ENCODE assay signal across 9 mouse cellular contexts in the genomic region with DNA sequence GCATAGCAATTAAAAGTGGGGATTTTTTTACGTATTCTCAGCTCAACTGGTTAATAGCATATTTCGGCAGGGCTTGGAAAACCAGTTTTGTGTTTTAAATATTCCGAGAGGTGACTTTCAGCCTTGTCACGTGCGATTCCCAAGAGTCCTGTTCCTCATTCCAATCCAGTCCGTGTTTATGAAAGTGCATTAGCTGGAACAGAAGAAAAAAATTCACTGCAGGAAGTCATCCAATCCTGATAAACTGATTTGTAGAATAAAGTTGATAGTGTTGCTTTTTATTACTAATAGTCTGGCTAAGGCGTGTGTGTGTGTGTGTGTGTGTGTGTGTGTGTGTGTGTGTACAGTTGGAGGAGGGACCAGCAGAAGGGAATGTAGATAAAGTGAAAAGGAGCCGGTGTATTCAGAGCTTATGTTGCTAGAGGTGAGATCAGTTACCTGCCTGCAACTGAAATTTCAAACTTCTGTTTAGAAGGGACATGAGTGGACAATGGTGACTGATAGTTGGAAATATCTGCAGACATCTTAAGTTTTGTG. TPM values are rescaled to one million over a fixed set of nuclear protein-coding genes. Genes with fewer than 3 reads are reported as not detected.
A peak's percentile ranks its signal among the peaks of the same experiment; 100 is the strongest.
DNase-seq lines count a peak whose midpoint lies in the region; ATAC-seq and TF ChIP-seq lines count a peak whose summit lies in the region.
"Had no signal": no experiment of that assay in that cellular context is flagged by ENCODE, and none has a peak within 500 bp of the region (broad histone marks: within the 10 kb centered on the region; RNA-seq: fewer than 3 reads in every experiment).

A gene (plus strand): TSS at position 392 of the 537 bp plus-strand sequence.

- WGBS in limb, embryonic 14.5 days, result 48% methylated on average over 8 of the region's 8 CpGs
- WGBS in limb, embryonic 10.5 days, result 84% methylated on average over 8 of the region's 8 CpGs

- DNase-seq in limb, embryonic 14.5 days (ENCODE audit: low spot score), result peak; percentile 5
- DNase-seq in limb, embryonic 10.5 days (ENCODE audit: low spot score), result no peak
- no peak for DNase-seq in gastrocnemius, postnatal 14 days
- peak; percentile 4 to 42 for DNase-seq in kidney, adult 8-10 months
- DNase-seq in lung, postnatal 25 days (ENCODE audit: low spot score), result peak; percentile 3
- DNase-seq in right cerebral cortex, adult 18-20 months, result no peak
- DNase-seq in frontal cortex, postnatal 36 days (ENCODE audit: low spot score in 2 of 2), result no peak

- H3K36me3 ChIP-seq in limb, embryonic 14.5 days (ENCODE audit: control insufficient read depth, insufficient read depth, low read length), result no peaks in the 10 kb centered on the region
- H3K36me3 ChIP-seq in limb, embryonic 10.5 days, result no peaks in the 10 kb centered on the region
- H3K36me3 ChIP-seq: forebrain, embryonic 12.5 days had no signal

- intact Hi-C loops in gastrocnemius, postnatal 14 days (cut with DNase I; ENCODE audit: low total_unique reads), result no loop called here

- H3K9me3 ChIP-seq in limb, embryonic 14.5 days (ENCODE audit: control insufficient read depth, low read length), result no peaks in the 10 kb centered on the region
- H3K9me3 ChIP-seq in limb, embryonic 10.5 days (replicated peaks), result no peaks in the 10 kb centered on the region
- H3K9me3 ChIP-seq: forebrain, embryonic 12.5 days had no signal

- TF ChIP-seq POLR2A in limb, embryonic 14.5 days (IDR thresholded peaks at IDR 0.05; ENCODE audit: borderline replicate concordance, extremely low read depth, insufficient read depth, insufficient read length), result no peak

- H3K4me3 ChIP-seq in limb, embryonic 14.5 days (replicated peaks; ENCODE audit: low read length), result no peak within 1 kb of the TSS
- no peak within 1 kb of the TSS for H3K4me3 ChIP-seq in limb, embryonic 10.5 days
- H3K4me3 ChIP-seq: forebrain, embryonic 12.5 days had no signal

- H3K4me2 ChIP-seq in limb, embryonic 14.5 days (replicated peaks; ENCODE audit: low read depth, low read length, severe bottlenecking), result no peak within 1 kb of the TSS
- H3K4me2 ChIP-seq: forebrain, embryonic 12.5 days had no signal

- H3K27ac ChIP-seq in limb, embryonic 14.5 days (replicated peaks; ENCODE audit: low read depth, low read length), result no peak within 1 kb of the TSS
- no peak within 1 kb of the TSS for H3K27ac ChIP-seq in limb, embryonic 10.5 days
- H3K27ac ChIP-seq: forebrain, embryonic 12.5 days had no signal

- no peak for ATAC-seq in limb, embryonic 14.5 days (ENCODE audit: low FRiP score, low read depth)
- ATAC-seq in cerebellum, adult (ENCODE audit: insufficient number of reproducible peaks, low FRiP score, low TSS enrichment), result no peak

- no peaks in the 10 kb centered on the region for H3K27me3 ChIP-seq in limb, embryonic 14.5 days (ENCODE audit: control insufficient read depth, insufficient read depth, low read length)
- H3K27me3 ChIP-seq in limb, embryonic 10.5 days (ENCODE audit: low read depth, poor library complexity, severe bottlenecking), result peaks cover 57% of the 10 kb centered on the region
- H3K27me3 ChIP-seq: forebrain, embryonic 12.5 days had no signal

- H3K4me1 ChIP-seq in limb, embryonic 14.5 days (ENCODE audit: control insufficient read depth, insufficient read depth, low read length), result no peaks in the 10 kb centered on the region
- H3K4me1 ChIP-seq in limb, embryonic 10.5 days, result no peaks in the 10 kb centered on the region
- H3K4me1 ChIP-seq: forebrain, embryonic 12.5 days had no signal

- no peak within 1 kb of the TSS for H3K9ac ChIP-seq in limb, embryonic 14.5 days (ENCODE audit: low read depth, low read length, severe bottlenecking)
- H3K9ac ChIP-seq: forebrain, embryonic 12.5 days had no signal

RNA-seq across cellular contexts. Expression of the gene that starts here (rescaled TPM):
- 3.0 and 3.3 TPM in 2 replicates for polyA plus RNA-seq in limb, embryonic 14.5 days (2012; rRNA removed)
- 10.4 and 11.2 TPM in 2 replicates for polyA plus RNA-seq in limb, embryonic 14.5 days (2014; fragmentation: Nextera tagmentation; extraction: Ambion mirVana)
- polyA plus RNA-seq in limb, embryonic 10.5 days (2016; fragmentation: Nextera tagmentation; extraction: Ambion mirVana), result 3.4 and 3.7 TPM in 2 replicates
- 10 to 100 TPM; 13.5 to 14.3 TPM for total RNA-seq in gastrocnemius, postnatal 14 days (2021)

Comparison
In these comparisons a context has a peak if more than half of its experiments do, and no peak if none do; other contexts are left out.
1. DNase-seq: peak in limb, embryonic 14.5 days (single experiment), kidney, adult 8-10 months (2 of 2) and lung, postnatal 25 days (single experiment); none in limb, embryonic 10.5 days (single experiment), gastrocnemius, postnatal 14 days (single experiment), right cerebral cortex, adult 18-20 months (single experiment) and frontal cortex, postnatal 36 days (0 of 2).